Mouse (Mus musculus) heart, embryonic 13.5 days (tissue): ENCODE measurements around the gene Zfp777. TPM values are rescaled to one million over a fixed set of nuclear protein-coding genes. Genes with fewer than 3 reads are reported as not detected.
A peak's percentile ranks its signal among the peaks of the same experiment; 100 is the strongest.

Source experiments
- ATAC-seq: fragments of 200-750 bp; cut with Nextera tagmentation; 2 replicates; pipeline ENCODE4 v1.8.0; 2017; ENCODE audit warnings: moderate TSS enrichment; ENCODE audit not compliant: insufficient number of reproducible peaks, low FRiP score, low TSS enrichment; ENCODE audit errors: extremely low read depth
- H3K27ac ChIP-seq: fragments of 300-500 bp; sonication (generic); replicated peaks from 2 replicates; pipeline ENCODE4 v1.5.1; 2015; ENCODE audit warnings: moderate library complexity, mild to moderate bottlenecking, inconsistent platforms
- H3K27me3 ChIP-seq: fragments of 300-500 bp; sonication (generic); replicated peaks from 2 replicates; pipeline ENCODE4 v1.6.1; 2015; ENCODE audit warnings: mild to moderate bottlenecking, inconsistent platforms
- H3K36me3 ChIP-seq: fragments of 300-500 bp; sonication (generic); 2 replicates; pipeline ENCODE4 v1.6.1; 2015; ENCODE audit warnings: mild to moderate bottlenecking, inconsistent platforms
- H3K4me1 ChIP-seq: fragments of 300-500 bp; sonication (generic); 2 replicates; pipeline ENCODE4 v1.6.1; 2015; ENCODE audit warnings: inconsistent platforms
- H3K4me2 ChIP-seq: fragments of 300-500 bp; sonication (generic); 2 replicates; pipeline ENCODE4 v1.6.1; 2015; ENCODE audit warnings: inconsistent platforms, mild to moderate bottlenecking, moderate library complexity
- H3K4me3 ChIP-seq: fragments of 300-500 bp; sonication (generic); 2 replicates; pipeline ENCODE4 v1.5.1; 2015; ENCODE audit warnings: moderate library complexity, mild to moderate bottlenecking, inconsistent platforms
- H3K9ac ChIP-seq: fragments of 300-500 bp; sonication (generic); 2 replicates; pipeline ENCODE4 v1.6.1; 2015; ENCODE audit warnings: inconsistent platforms, mild to moderate bottlenecking, moderate library complexity
- H3K9me3 ChIP-seq: fragments of 300-500 bp; sonication (generic); 2 replicates; pipeline ENCODE4 v1.6.1; 2016; ENCODE audit warnings: inconsistent platforms
- WGBS: fragments of 180-500 bp; shearing (Covaris S2); methylation state at CpG from one replicate; pipeline ENCODE4 v1.1.7; 2015; ENCODE audit warnings: mixed read lengths; 5-methylcytosine and 5-hydroxymethylcytosine counted together
- microRNA-seq: library from miRNA; unstranded; fragments of <30 nt; microRNA quantifications from one replicate; pipeline ENCODE4, GENCODE M21; 2016
- polyA plus RNA-seq: library from polyadenylated mRNA; unstranded; fragments of >200 nt; fragmentation: Nextera tagmentation; extraction: Ambion mirVana; gene quantifications from 2 replicates; pipeline ENCODE4 v1.2.1, GENCODE M21; 2015

Gene Zfp777
- polyA plus RNA-seq, 1 experiment from 2014 or later = 2.8 TPM

DNA sequence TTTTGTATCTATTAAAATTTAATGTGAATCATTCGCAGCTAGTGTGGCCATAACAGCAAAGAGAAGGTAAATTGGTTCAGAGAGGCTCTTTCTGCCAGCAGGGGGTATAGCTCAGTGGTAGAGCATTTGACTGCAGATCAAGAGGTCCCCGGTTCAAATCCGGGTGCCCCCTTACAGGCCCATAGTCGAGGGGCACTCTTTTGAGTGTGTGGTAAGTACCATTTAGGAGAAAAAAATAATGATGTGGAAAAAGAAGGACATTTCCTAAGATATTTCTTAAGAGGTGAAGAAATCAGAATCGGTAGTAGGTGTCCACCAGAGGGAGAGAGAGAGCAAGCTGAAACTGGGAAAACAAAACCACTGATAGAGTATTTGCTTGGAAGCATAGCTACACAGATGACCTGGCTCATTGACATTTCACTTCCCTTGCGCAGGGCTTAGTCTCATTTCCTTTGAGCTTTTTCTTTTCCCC lies 69.8 kb downstream of the Zfp777 start:
- 0 out of 2 replicates have a peak overlapping the region, but pooled peaks have one; percentile 45 for H3K27ac ChIP-seq

DNA sequence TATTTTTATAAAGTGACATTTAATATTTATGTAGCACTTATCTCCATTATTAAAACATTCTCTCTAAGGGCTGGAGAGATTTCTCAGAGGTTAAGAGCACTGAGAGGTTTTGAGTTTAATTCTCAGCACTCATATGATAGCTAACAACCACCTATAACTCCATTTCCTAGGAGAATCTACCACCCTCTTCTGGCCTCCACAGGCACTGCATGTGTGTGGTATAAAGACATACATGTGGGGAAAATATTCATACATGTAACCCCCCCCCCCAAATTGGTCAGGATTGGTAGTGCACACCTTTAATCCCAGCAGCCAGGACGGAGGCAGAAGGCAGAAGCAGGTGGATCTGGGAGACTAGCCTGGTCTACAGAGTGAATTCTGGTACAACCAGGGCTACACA lies 74.1 kb downstream of the Zfp777 start:
- no peak for ATAC-seq
- Histone ChIP-seq H3K4me2 (no peak overlapping the region), H3K27me3 (peaks cover 73% of the 10 kb centered on the region), H3K36me3 (no peaks in the 10 kb centered on the region), H3K9me3 (no peaks in the 10 kb centered on the region), H3K27ac (no peak overlapping the region), H3K4me3 (no peak overlapping the region), H3K9ac (no peak overlapping the region), H3K4me1 (no peaks in the 10 kb centered on the region)
- WGBS = 65% methylated on average over 1 of the region's 1 CpGs

More for the DNA sequence above, 69.8 kb downstream of the Zfp777 start:
- no peak overlapping the region for H3K4me3 ChIP-seq
- no peaks in the 10 kb centered on the region for H3K4me1 ChIP-seq
- peaks cover 79% of the 10 kb centered on the region for H3K27me3 ChIP-seq
- ATAC-seq = no peak
- H3K9me3 ChIP-seq = no peaks in the 10 kb centered on the region
- WGBS = 10% methylated on average over 6 of the region's 6 CpGs
- H3K4me2 ChIP-seq = no peak overlapping the region
- H3K36me3 ChIP-seq = no peaks in the 10 kb centered on the region
- no peak overlapping the region for H3K9ac ChIP-seq

Small RNA genes lying within 50 kb of the gene (microRNA-seq; reads per million reads assigned to microRNA genes)
- gene Gm24563 = not detected

Other genes starting within 250 kb of the Zfp777 start
- gene Pdia4, start 235.5 kb downstream of the Zfp777 start, polyA plus RNA-seq = 162 and 189 TPM in 2 replicates
- 1.2 TPM in 2 replicates for gene Zfp786, start 218.0 kb downstream of the Zfp777 start, polyA plus RNA-seq
- 3.7 TPM in 2 replicates for gene Zfp398, start 213.2 kb downstream of the Zfp777 start, polyA plus RNA-seq
- gene Zfp282, start 171.7 kb downstream of the Zfp777 start, polyA plus RNA-seq = 7.6 TPM in 2 replicates
- gene Zfp212, start 128.4 kb downstream of the Zfp777 start, polyA plus RNA-seq = 8.9 and 9.2 TPM in 2 replicates
- 2.4 and 2.8 TPM in 2 replicates for gene Zfp956, start 95.5 kb downstream of the Zfp777 start, polyA plus RNA-seq
- gene Zfp746, start 37.7 kb upstream of the Zfp777 start, polyA plus RNA-seq = 8.2 and 8.3 TPM in 2 replicates